Mouse (Mus musculus): Measurements from ENCODE around the gene Rad51b.

Gene Rad51b

DNA sequence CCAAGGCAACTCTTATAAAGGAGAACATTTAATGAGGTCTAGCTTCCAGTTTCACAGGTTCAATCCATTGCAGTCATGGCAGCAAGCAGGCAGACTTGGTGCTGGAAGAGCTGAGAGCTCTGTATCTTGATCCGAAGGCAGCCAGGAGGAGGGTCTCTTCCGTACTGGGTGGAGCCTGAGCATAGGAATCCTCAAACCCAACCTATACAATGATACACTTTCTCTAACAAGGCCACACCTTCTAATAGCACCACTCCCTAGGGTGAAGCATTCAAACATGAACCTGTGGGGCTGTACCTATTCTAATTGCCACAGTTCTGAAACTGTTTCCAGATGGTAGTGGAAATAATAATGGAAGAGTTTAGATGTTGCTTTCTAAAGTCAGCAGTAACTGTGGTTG, 33.5 kb downstream of the Rad51b start:
- DNase-seq (ENCODE audit: low spot score in 2 of 2), result no peak

DNA sequence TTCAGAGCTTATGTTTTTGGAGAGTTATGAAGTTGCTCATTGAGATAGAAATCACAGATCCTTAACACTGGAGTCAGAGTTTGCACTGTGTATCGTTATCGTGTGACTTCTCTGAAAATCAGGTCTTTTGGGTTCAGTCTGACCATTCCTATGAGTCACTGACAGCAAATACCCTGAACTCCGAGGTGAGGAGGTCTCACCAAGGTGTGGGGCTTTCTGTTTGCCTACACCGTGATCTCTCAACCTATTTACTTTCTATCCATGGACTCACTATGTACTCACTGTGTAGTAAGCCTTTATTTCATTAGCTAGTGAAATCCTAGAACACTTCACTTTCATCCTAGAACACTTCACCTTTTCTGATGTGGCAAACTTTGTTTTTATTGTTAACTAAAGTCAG, 34.6 kb downstream of the Rad51b start:
- DNase-seq (ENCODE audit: low spot score in 2 of 2), result no peak

DNA sequence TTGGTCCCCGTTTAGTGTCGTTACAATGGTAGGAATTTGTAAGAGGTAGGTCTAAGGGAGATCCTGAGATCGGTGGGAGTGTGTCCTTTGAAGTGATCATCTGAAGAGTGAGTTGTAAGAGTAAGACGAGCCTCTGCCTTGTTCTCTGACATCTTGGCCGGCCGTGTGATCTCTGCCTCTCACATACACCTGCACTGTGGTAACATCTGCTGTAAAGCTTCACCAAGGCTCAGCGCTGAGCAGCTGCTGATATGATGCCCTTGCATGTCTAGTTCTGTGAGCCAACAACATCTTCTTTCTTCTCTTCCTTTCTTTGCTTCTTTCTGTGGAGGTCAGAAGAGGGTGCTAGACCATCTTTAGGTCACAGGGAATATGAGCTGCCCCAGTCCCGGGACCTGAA, 41.7 kb downstream of the Rad51b start:
- no peak for DNase-seq (ENCODE audit: low spot score in 2 of 2)

DNA sequence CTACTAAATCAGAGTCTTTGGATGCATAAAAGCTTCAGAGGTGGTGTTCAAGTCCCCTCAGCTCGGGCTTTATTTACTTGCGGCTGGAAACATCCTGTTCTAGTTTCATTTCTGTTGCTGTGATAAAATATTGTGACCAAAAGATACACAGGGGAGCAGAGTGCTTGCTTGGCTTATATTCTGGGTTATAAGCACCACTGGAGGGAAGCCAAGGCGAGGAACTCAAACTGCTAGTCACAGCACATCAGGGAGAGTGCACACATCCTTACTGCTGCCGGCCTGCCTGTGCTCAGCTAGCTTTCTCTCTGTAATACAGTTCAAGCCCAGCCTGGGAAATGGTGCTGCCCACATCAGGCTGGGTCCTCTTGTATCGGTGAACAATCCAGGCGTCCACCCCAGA, 43.4 kb downstream of the Rad51b start:
- DNase-seq (ENCODE audit: low spot score in 2 of 2), result no peak

DNA sequence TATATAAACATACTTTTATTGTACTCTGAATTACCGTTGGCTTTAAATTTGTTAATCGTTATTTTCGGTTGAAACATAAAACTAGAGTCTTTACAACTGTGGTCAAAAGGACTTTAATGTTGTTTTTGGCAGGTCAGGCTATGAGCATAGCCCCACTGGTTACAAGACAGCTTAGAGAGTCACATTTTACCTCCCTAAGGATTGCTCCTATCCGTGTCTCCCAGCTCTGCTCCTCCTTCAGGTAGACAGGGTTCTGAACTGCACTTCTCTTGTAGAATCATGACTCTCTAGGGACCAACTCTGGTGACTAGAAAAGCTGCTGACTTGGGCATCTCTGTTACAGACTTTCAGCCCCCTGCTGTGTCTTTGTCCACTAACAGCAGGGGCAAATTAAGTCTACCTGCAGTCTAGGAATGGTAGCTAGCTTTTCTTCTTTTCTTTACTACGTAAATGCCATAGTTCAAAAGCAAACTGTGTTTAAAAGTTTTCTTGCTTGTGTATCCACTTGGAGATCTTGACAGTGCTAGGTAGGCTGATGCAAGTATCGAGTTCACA, 44.3 kb downstream of the Rad51b start:
- no peak for DNase-seq (ENCODE audit: low spot score in 2 of 2)

DNA sequence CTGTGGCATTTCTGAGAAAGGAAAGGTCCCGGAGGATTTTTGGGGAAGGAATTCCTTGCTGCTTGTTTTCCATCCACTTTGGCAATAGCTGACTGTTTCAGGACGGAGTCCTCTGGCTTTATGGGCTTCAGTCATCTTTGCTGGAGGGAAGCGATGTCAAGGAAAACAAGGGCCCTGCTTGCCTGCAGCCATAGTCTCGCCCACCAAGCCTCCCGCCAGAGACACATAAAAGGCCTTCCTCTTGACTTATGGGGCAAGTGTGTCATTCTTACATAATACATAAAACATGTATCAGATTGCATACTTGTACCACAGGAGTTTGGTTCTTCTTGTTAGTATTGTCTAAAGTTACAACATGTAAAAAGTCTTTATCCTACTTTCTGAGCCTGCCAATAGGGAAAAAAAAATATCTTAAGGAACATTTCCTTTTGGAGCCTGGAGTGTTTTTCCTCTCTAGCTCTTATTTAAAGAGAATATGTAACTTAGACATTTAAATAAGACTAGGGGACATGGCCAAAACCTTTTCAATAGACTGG, 49.2 kb downstream of the Rad51b start:
- DNase-seq (ENCODE audit: low spot score in 2 of 2), result no peak

DNA sequence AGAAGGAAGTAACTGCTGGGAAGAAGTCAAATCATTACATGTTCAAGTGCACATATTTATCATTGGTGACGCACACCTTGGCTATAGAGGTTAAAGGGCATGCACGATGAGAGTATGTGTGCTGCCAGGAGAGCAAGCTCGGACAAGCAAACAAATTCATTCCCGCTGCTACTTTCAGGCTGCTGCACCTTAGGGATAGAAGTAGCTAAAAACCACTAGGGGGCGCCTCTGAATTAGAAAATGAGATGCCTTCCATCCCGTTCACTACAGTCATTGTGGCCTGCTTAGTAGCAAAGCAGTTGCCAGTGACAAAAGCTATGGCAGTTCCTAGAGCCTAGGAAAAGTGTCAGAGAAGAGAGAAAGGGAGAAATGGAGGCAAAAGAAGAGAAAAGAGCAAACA, 50.6 kb downstream of the Rad51b start:
- peak; percentile 42 to 75 for DNase-seq (ENCODE audit: low spot score in 2 of 2)

DNA sequence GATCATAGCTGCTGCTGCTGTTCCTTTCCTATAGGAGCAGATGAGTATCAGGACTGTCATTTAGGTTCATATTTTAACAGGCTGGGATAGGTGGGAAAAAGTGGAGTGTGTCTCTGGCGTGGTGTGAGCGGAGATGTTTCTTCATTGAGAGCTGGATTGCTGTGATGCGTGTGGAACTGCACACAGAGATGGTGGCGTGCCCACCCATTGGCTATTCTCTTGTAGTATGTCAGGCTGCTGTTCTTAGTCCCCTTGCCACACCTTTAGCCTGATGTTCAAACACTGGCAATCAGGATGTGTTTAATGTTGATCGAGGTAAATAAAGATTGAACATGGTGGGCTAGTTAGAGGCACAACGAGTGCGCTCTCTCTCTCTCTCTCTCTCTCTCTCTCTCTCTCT, 54.4 kb downstream of the Rad51b start:
- no peak for DNase-seq (ENCODE audit: low spot score in 2 of 2)

DNA sequence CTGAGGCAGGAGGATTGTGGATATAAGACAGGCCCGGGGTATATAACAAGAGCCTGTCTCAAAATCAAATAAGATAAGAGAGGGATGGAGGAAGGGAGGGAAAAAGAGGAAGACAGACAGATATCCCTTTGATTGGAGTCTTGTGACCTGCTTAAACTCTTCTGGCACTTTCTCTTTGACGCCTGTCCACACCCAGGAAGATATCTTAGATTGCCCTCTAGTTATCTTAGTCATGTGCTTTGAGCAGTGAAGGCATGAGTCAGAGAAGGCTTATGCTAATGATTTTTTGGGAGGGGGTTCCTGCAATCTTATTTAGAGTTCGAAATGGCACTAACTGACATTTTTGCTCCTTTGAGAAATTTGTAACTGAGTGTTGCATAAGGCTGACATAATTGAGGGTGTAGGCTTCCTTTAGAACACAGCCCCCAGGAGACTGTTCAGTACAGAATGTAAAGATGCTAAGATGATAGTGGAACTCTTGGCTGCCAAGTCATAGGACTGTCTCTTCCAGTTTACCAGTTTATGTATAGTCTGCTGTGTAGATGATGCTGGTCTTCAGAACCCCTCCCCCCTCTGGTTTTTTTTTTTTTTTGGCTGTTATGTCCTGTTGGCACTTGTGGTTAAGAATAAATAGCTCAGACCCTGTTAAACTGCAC, 55.1 kb downstream of the Rad51b start:
- DNase-seq (ENCODE audit: low spot score in 2 of 2), result no peak

DNA sequence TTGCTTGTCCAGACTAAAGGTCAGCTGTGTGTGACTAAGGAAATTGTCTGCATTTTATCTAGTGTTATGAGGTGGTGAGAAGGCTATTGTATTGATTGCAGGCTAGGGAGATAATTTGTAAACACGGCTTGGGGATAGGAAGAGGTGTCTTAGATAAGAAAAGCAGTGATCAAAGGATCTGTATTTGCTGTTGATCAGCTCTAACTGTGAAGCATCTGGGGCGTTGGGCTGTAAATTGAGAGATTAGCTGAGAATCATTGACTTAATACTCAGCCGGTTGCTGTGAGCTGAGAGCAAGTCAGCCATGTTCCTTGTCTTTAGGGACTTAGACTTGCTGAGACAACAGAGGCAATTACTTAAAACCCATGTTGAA, 55.6 kb downstream of the Rad51b start:
- DNase-seq (ENCODE audit: low spot score in 2 of 2), result no peak

DNA sequence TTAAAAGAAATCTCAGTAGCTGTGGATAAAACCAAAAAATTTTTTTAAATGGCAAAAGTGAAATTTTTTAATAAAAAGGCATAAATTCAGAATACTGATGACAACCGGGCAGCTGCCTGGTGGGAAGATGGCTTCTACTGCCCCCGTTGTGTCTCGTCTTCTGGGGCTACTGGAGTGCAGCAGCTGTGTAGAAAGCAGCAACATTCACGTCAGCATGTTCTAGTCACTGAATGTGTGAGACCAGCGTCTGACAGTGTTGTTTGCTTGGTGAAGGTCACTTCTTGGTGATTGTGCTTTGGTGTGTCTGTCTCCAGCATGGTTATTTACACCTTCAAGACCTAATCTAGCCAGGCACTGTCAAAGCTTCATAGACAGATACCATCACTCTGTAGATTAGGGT, 56.3 kb downstream of the Rad51b start:
- DNase-seq (ENCODE audit: low spot score in 2 of 2), result no peak

DNA sequence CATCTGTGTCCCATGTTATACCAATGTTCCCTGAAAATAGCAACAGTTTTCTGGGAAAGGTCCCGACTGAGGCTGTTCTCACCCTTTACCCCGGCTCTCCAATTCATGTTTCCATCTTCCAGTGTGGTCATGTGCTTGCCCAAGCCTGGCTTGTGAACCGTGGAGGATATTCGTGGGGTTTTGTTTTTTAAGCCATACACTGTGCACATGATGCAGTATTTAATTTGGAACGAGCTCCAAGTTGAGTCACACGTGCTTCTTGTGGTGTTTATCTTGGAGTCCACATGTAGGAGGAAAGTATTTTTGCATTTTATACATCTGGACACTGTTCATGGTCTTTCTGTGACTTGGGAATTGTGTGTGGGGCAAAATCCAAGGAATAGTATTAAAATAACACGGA, 57.5 kb downstream of the Rad51b start:
- no peak for DNase-seq (ENCODE audit: low spot score in 2 of 2)

DNA sequence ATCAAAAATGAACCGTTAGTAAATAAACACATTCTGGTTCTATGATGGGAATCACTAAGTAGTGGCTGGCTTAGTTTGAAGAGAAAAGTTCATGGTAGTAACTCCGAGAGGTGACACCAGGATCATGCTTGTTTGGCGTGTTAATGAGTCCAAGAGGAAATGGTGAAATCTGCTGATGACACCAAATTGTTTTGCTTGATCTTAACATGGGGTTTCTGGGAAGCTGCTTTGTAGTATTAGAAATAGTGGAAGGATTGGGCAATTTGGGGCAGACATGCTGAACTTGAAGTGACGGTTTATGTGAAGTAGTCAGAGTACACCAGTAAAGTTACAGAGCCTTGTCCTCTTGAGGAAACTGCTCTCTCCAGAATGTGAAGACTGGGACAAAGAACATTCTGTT, 59.1 kb downstream of the Rad51b start:
- DNase-seq (ENCODE audit: low spot score in 2 of 2), result no peak

DNA sequence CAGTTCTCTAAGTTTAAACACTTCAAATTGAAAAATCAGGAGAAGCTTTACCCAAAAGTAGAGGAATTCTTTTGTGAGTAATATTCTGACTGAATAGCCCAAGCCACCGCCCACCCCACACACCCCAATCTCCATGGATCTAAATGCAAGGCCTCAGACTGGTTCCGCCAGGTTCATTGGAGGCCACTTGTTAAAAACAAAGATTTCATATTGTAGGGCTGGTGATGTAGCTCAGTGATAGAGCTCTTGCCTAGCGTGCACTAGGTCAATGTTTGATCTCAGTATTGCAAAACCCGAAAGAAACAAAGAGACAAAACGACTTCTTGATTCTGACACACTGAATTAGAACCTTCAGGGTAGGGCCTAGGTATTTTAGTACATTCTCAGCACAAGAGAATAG, 60.5 kb downstream of the Rad51b start:
- no peak for DNase-seq (ENCODE audit: low spot score in 2 of 2)

DNA sequence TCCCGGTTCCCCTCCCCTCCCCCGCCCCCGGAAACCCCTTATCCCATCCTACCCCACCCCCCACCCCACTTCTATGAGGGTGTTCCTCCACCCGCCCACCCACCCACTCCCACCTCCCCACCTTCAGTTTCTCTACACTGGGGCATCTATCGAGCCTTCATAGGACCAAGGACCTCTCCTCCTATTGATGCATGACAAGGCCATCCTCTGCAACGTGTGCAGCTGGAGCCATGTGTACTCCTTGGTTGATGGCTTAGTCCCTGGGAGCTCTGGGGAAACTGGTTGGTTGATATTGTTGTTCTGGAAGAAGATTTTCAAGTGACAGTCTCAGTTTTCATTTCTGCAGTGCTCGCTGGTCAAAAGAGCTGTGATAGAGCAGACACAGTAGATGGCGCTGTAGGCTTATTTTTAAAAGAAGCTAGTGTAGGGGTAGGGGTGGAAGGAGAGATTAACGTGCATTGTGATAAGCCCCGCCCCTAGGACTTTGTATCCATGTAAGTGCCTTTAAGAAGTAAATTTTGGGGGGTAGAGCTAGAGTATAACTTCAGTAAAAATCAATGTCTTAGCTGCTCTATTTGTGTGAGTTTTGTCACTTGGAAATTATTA, 61.6 kb downstream of the Rad51b start:
- peak; percentile 33 to 53 for DNase-seq (ENCODE audit: low spot score in 2 of 2)

DNA sequence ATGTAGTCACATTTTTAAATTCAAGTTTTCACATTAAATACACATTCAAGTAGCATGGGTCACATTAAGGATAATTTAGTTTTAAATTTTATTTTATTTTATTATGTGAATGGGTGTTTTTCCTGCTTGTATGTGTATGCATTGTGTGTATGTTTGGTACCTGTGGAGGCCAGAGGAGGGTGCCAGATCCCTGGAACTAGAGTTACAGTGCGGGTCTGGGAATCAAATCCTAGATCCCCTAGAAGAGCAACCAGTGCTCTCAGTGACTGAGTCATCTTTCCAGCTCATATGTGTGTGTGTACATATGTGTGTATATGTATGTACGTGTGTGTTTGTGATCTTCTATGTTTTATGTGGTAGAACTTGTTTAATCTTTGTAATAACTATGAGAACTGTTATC, 62.3 kb downstream of the Rad51b start:
- no peak for DNase-seq (ENCODE audit: low spot score in 2 of 2)

DNA sequence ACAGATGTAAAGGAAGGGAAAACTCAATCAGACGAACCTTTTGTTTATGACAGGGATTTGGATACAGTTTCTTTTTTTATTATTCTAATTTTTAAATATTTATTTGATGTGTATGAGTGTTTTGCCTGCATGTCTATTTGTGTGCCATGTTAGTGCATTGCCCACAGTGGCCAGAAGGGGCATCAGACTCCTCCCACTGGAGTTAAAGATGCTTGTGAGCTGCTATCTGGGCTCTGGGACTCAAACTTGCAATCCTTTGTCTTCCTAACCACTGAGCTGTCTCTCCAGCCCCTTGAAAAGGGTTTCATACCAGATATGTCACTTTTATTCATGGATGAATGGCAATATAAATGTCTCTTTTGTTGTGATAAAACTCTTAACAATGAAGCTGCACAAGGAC, 65.1 kb downstream of the Rad51b start:
- no peak for DNase-seq (ENCODE audit: low spot score in 2 of 2)

DNA sequence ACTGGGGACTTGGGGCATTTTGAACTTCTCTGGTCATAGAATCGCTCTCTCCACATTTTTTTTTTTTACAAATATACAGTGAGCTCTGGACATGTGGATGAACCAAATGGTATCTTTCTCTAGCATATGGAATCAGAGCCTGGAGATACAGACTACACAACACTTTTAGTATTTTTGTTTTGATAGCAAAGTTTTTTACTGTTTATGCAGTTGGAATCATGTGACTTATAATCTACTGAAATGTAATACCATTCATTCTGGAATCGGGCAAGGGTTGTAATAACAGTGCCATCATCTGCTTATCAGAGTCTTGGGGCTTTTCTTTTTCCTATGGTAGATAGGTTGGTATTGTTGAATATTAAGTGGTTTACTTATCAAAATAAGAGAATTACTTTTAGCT, 67.2 kb downstream of the Rad51b start:
- DNase-seq (ENCODE audit: low spot score in 2 of 2), result no peak

DNA sequence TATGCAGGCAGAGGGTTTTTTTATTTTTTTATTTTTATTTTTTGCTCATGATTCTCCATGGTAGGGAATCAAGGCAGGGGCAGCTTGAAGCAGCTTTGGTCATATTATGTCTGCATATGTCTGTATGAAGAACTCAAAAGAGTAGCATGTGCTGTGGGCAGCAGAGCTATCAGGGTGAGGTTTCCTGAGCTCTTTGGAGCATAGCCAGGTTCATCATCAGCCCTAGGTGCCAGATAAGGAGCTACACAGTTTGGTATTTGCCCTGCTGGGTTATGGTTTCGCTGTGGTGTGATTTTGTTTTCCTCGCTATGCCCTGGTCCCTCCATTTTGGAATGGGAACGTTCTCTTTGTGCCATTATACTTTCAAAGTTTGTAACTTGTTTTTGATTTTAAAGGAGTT, 71.7 kb downstream of the Rad51b start:
- DNase-seq (ENCODE audit: low spot score in 2 of 2), result no peak

DNA sequence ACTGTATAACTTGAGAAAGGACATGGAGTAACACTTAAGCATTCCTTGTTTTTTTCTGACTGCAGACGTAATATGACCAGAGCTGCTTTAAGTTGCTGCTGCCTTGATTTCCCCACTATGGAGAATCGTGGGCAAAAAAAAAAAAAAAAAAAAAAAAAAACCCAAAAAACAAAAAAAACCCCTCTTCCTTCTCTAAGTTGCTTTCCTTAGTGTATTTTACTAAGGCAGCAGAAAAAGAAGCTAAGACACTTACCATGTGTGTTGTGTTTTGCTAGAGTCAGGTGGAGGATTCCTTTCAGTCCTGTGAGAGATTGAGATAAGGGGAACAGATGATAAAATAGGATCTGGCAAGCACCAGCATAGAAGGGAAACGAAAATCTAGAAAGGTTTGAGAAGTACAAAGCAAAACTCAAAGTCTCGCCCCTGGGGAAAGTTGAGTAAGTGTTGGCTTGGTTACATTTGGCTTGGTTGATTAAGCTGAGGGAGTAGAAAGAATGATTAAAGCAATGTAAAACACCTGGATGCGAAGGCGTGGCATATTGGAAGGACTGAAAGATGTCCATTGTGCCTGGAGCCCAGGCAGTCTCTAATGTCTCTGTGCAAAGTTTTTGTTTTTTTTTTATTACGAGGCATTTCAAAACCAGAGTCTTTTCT, 72.6 kb downstream of the Rad51b start:
- DNase-seq (ENCODE audit: low spot score in 2 of 2), result no peak

DNA sequence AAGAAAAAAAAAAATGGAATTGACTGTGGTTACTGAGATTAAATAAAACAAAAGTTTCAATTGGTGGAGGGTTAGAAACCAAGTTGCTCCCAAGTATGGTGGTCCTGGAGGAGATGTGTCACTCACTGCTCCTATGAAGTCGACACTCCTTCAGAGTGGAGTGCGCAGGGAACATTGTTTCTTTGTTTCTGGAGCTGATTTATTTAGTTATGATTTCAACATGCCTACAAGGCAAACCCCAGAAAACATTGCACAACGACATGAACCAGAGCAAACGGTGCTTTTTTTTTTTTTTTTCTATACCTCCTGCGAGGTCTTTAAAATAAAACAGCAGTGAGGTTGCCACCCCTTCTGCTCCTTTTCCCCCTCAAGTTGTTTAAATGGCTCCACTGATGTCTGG, 75.6 kb downstream of the Rad51b start:
- no peak for DNase-seq (ENCODE audit: low spot score in 2 of 2)

DNA sequence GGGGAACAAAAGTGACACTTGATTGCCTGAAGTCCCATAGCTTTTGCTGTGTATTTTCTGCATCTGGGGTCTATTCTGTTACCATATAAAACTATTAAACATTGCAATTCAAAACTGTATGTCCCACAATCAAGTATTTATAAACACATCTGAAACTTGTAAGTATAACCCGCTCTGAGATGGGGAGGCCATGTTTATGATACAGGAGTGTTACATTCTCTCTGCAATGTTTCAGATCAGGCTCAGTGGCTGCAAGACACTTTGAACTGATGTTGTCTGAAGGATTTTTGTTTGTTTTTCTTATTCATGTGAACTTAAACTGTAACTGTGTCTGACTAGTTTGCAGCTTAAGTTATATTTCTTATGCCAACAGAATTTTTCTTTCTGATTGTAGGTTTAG, 80.3 kb downstream of the Rad51b start:
- no peak for DNase-seq (ENCODE audit: low spot score in 2 of 2)

DNA sequence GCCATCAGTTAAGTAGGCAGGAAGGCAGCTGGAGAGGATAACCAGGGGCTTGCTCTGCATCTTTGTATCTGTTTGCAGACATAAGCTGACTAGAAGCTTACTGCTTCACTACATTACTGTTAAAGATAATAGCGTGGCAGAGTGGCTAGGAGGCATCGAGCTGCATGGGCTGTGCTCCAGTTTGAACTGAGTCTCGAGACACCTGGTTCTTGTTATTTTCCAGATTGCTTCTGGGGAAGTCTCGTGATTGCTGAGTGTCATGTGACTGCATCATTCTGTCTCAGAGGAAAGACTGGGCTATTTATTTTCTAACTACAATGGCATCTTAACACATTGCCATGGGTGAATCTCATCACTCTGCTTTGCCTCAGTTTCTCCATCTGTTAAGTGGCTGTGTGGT, 80.8 kb downstream of the Rad51b start:
- DNase-seq (ENCODE audit: low spot score in 2 of 2), result no peak
